Comparison of ENCODE assay signal across 8 mouse cellular contexts in genomic region chr19:46347936-46348668, GRCm38 (mm10). TPM values are rescaled to one million over a fixed set of nuclear protein-coding genes. Genes with fewer than 3 reads are reported as not detected.
DNase-seq lines count a peak whose midpoint lies in the region; ATAC-seq and TF ChIP-seq lines count a peak whose summit lies in the region.

No protein-coding gene starts in this region.

- peak overlapping the region; percentile 83 for H3K4me3 ChIP-seq in left cerebral cortex, adult 2 months
- peak overlapping the region; percentile 25 for H3K4me3 ChIP-seq in myocyte

- ATAC-seq in inflammation-experienced regulatory T-cells, adult 6 months = peak; percentile 19

- no peaks in the 10 kb centered on the region for H3K36me3 ChIP-seq in myocyte (ENCODE audit: control insufficient read depth, insufficient read depth)

- H3K4me2 ChIP-seq in myocyte (ENCODE audit: low read depth) = peak overlapping the region; percentile 87

- no peaks in the 10 kb centered on the region for H3K79me2 ChIP-seq in myocyte (ENCODE audit: control insufficient read depth, insufficient read depth)

- TF ChIP-seq CTCF in left cerebral cortex, adult 2 months (IDR thresholded peaks at IDR 0.05) = no peak

- peak overlapping the region; percentile 56 for H3ac ChIP-seq in myocyte (ENCODE audit: control insufficient read depth, insufficient read length)

- no peak for TF ChIP-seq POLR2A in myocyte (IDR thresholded peaks at IDR 0.05; ENCODE audit: insufficient read length, low read depth)

- DNase-seq in left cerebral cortex, adult 2 months (ENCODE audit: extremely low spot score in 1 of 2, low spot score in 2 of 2) = no peak
- DNase-seq in left cerebral cortex, postnatal 10 days (ENCODE audit: extremely low spot score in 1 of 2, low spot score in 2 of 2) = no peak
- peak; percentile 41 for DNase-seq in embryo, embryonic 10.5 days (ENCODE audit: low spot score)
- DNase-seq in ovary, postnatal 14 days (ENCODE audit: low spot score) = no peak
- DNase-seq in kidney, adult 11 months = no peak
- no peak for DNase-seq in kidney, postnatal 14 days

- H3K27me3 ChIP-seq in myocyte (ENCODE audit: control insufficient read depth, insufficient read depth, insufficient read length) = no peaks in the 10 kb centered on the region

- intact Hi-C loops in left cerebral cortex, adult 2 months (cut with DNase I) = loop anchor here (2.0 to 5.0 kb wide), 2 partner anchors 47 to 154 kb away; partner anchors contain the start of genes Actr1a and Trim8
- intact Hi-C loops in left cerebral cortex, postnatal 10 days (cut with DNase I) = loop anchor here (5.0 kb wide), 1 partner anchor 44 kb away; no protein-coding TSS in a partner anchor

- peak overlapping the region; percentile 94 for H3K27ac ChIP-seq in left cerebral cortex, adult 2 months

TF ChIP-seq in myocyte, 11 proteins besides CTCF, POLR2A, EP300 and RAD21:
- TF ChIP-seq MAX (IDR thresholded peaks at IDR 0.05; ENCODE audit: low read depth) (no peak), MYOG (IDR thresholded peaks at IDR 0.05; ENCODE audit: control insufficient read depth in 1 of 3, insufficient read depth in 1 of 3, insufficient read length in 2 of 3, low read depth in 2 of 3) (no peak), TCF12 (IDR thresholded peaks at IDR 0.05; ENCODE audit: insufficient read depth, poor library complexity, severe bottlenecking) (no peak), POLR2AphosphoS2 (IDR thresholded peaks at IDR 0.05; ENCODE audit: insufficient read length, low read depth) (no peak), MYOD1 (IDR thresholded peaks at IDR 0.05; ENCODE audit: control insufficient read depth in 1 of 3, insufficient read length in 2 of 3, low read depth in 2 of 3) (no peak), USF1 (IDR thresholded peaks at IDR 0.05; ENCODE audit: low read depth) (no peak), SRF (IDR thresholded peaks at IDR 0.05; ENCODE audit: control insufficient read depth, insufficient read length, low read depth) (no peak), CEBPB (IDR thresholded peaks at IDR 0.05; ENCODE audit: insufficient read depth, poor library complexity, severe bottlenecking) (no peak), REST (IDR thresholded peaks at IDR 0.05; ENCODE audit: insufficient read depth, insufficient read length) (no peak)
TF ChIP-seq in myocyte: peak in this region for 0.

RNA-seq across cellular contexts. Expression of gene 2310034G01Rik, which starts 2.0 kb away (rescaled TPM):
- under 1 TPM; 0.66 to 0.91 TPM for total RNA-seq in left cerebral cortex, adult 2 months (2021)
- total RNA-seq in left cerebral cortex, postnatal 10 days (2021) = under 1 TPM; 0.77 to 0.99 TPM
- under 1 TPM in 2 of 3 experiments, not detected in 1; 0.24 to 0.44 TPM for polyA plus RNA-seq in inflammation-experienced regulatory T-cells, adult 6 months (2017; shearing (Covaris generic))
- polyA plus RNA-seq in myocyte (2012; fragmentation: generic; extraction: Trizol) = 1.2 TPM

RNA-seq across cellular contexts. Expression of gene Mfsd13a, which starts 7.2 kb away (rescaled TPM):
- 10 to 100 TPM; 25.5 to 25.9 TPM for total RNA-seq in left cerebral cortex, adult 2 months (2021)
- total RNA-seq in left cerebral cortex, postnatal 10 days (2021) = 10 to 100 TPM; 22.0 to 23.5 TPM
- 1 to 10 TPM; 4.3 to 8.1 (median 5.9) TPM for polyA plus RNA-seq in inflammation-experienced regulatory T-cells, adult 6 months (2017; shearing (Covaris generic))
- 1.9 TPM for polyA plus RNA-seq in myocyte (2012; fragmentation: generic; extraction: Trizol)

RNA-seq across cellular contexts. Expression of gene Cuedc2, which starts 9.6 kb away (rescaled TPM):
- 100 to 1,000 TPM; 188 to 196 TPM for total RNA-seq in left cerebral cortex, adult 2 months (2021)
- total RNA-seq in left cerebral cortex, postnatal 10 days (2021) = 100 to 1,000 TPM; 183 to 200 TPM
- polyA plus RNA-seq in inflammation-experienced regulatory T-cells, adult 6 months (2017; shearing (Covaris generic)) = 10 to 100 TPM; 34.9 to 54.1 (median 46.6) TPM
- polyA plus RNA-seq in myocyte (2012; fragmentation: generic; extraction: Trizol) = 165 TPM

RNA-seq across cellular contexts. Expression of gene Fbxl15, which starts 20.1 kb away (rescaled TPM):
- total RNA-seq in left cerebral cortex, adult 2 months (2021) = 10 to 100 TPM; 27.0 to 29.6 TPM
- 10 to 100 TPM; 25.9 to 29.2 TPM for total RNA-seq in left cerebral cortex, postnatal 10 days (2021)
- 1 to 10 TPM; 3.9 to 6.4 (median 4.5) TPM for polyA plus RNA-seq in inflammation-experienced regulatory T-cells, adult 6 months (2017; shearing (Covaris generic))
- 15.3 TPM for polyA plus RNA-seq in myocyte (2012; fragmentation: generic; extraction: Trizol)

RNA-seq across cellular contexts. Expression of gene Psd, which starts 21.1 kb away (rescaled TPM):
- total RNA-seq in left cerebral cortex, adult 2 months (2021) = 100 to 1,000 TPM; 605 to 647 TPM
- 100 to 1,000 TPM; 631 to 653 TPM for total RNA-seq in left cerebral cortex, postnatal 10 days (2021)
- polyA plus RNA-seq in inflammation-experienced regulatory T-cells, adult 6 months (2017; shearing (Covaris generic)) = 1 to 10 TPM; 3.1 to 4.1 (median 4.0) TPM
- polyA plus RNA-seq in myocyte (2012; fragmentation: generic; extraction: Trizol) = 11.7 TPM
